Mouse (Mus musculus) MEL (cell line): ENCODE results near the gene Ntf5.

Experiments used
- BHLHE40 ChIP-seq: IDR thresholded peaks from 2 replicates; pipeline ENCODE4 v1.6.1; 2012; ENCODE audit warnings: low read depth, mild to moderate bottlenecking, inconsistent platforms, low read length, improper control_type of control experiment, borderline replicate concordance
- CTCF ChIP-seq, 3 experiments: IDR thresholded peaks in 2 of 3; conservative IDR thresholded peaks in 1 of 3; 2 replicates each; pipeline ENCODE4 v1.5.1; 2011 to 2012; ENCODE audit warnings: low read length in 3 of 3, low read depth in 2 of 3, mild to moderate bottlenecking in 2 of 3, improper control_type of control experiment in 1 of 3, inconsistent platforms in 1 of 3, mixed read lengths in 1 of 3, moderate library complexity in 1 of 3; ENCODE audit not compliant: control insufficient read depth in 1 of 3, insufficient read depth in 1 of 3, poor library complexity in 1 of 3, severe bottlenecking in 1 of 3
- ELF1 ChIP-seq: IDR thresholded peaks from 2 replicates; pipeline ENCODE4 v1.6.1; 2014; ENCODE audit warnings: low read depth, mild to moderate bottlenecking, inconsistent platforms, low read length, improper control_type of control experiment, moderate library complexity
- EP300 ChIP-seq, 2 experiments: IDR thresholded peaks; 2 replicates each; pipeline ENCODE4 v1.6.1; 2011; ENCODE audit warnings: improper control_type of control experiment in 2 of 2, low read length in 2 of 2, low read depth in 1 of 2, mild to moderate bottlenecking in 1 of 2
- GATA1 ChIP-seq: IDR thresholded peaks from 2 replicates; pipeline ENCODE4 v1.6.1; 2011; ENCODE audit warnings: low read depth, low read length, improper control_type of control experiment
- JUND ChIP-seq: IDR thresholded peaks from 2 replicates; pipeline ENCODE4 v1.6.1; 2011; ENCODE audit warnings: low read depth, mild to moderate bottlenecking, improper control_type of control experiment, low read length
- MAFK ChIP-seq: IDR thresholded peaks from 2 replicates; pipeline ENCODE4 v1.6.1; 2011; ENCODE audit warnings: low read depth, mild to moderate bottlenecking, low read length, improper control_type of control experiment, borderline replicate concordance
- POLR2A ChIP-seq, 2 experiments: IDR thresholded peaks; 2 replicates each; pipeline ENCODE4 v1.6.1; 2011 to 2012; ENCODE audit warnings: low read length in 2 of 2, mild to moderate bottlenecking in 2 of 2, control low read depth in 1 of 2, improper control_type of control experiment in 1 of 2, low read depth in 1 of 2, moderate library complexity in 1 of 2; ENCODE audit not compliant: control insufficient read depth in 1 of 2, insufficient read depth in 1 of 2, poor library complexity in 1 of 2
- SMC3 ChIP-seq: IDR thresholded peaks from 2 replicates; pipeline ENCODE4 v1.6.1; 2011; ENCODE audit warnings: low read depth, low read length, improper control_type of control experiment
- TAL1 ChIP-seq: IDR thresholded peaks from 2 replicates; pipeline ENCODE4 v1.6.1; 2012; ENCODE audit warnings: mild to moderate bottlenecking, inconsistent platforms, low read length, moderate library complexity, mixed read lengths
- TBP ChIP-seq: IDR thresholded peaks from 2 replicates; pipeline ENCODE4 v1.8.0; 2011; ENCODE audit warnings: low read depth, low read length, improper control_type of control experiment
- USF1 ChIP-seq: IDR thresholded peaks from 2 replicates; pipeline ENCODE4 v1.6.1; 2014; ENCODE audit warnings: low read depth, mild to moderate bottlenecking, inconsistent platforms, low read length, improper control_type of control experiment, moderate library complexity
- ZC3H11A ChIP-seq: IDR thresholded peaks from 2 replicates; pipeline ENCODE4 v1.6.1; 2012; ENCODE audit warnings: low read depth, mild to moderate bottlenecking, inconsistent platforms, low read length, improper control_type of control experiment
- ZKSCAN1 ChIP-seq: IDR thresholded peaks from 2 replicates; pipeline ENCODE4 v1.6.1; 2012; ENCODE audit warnings: low read depth, mild to moderate bottlenecking, inconsistent platforms, low read length, improper control_type of control experiment, moderate library complexity

GRCm38 (mm10) chr7:45465549-45465948 is 52.1 kb downstream of the Ntf5 start:
- TF ChIP-seq CTCF (IDR thresholded peaks at IDR 0.05 in 2 of 3, conservative IDR thresholded peaks at IDR 0.05 in 1 of 3; ENCODE audit: control insufficient read depth in 1 of 3, insufficient read depth in 1 of 3, low read depth in 2 of 3, low read length in 3 of 3, poor library complexity in 1 of 3, severe bottlenecking in 1 of 3) (no peak; a peak in 1 of 6 replicates), MAFK (no peak), ELF1 (no peak), GATA1 (no peak), BHLHE40 (no peak), TBP (no peak), POLR2A (IDR thresholded peaks at IDR 0.05; ENCODE audit: control insufficient read depth in 1 of 2, insufficient read depth in 1 of 2, low read depth in 1 of 2, low read length in 2 of 2, poor library complexity in 1 of 2) (no peak), USF1 (no peak), ZKSCAN1 (no peak), EP300 (IDR thresholded peaks at IDR 0.05; ENCODE audit: low read depth in 1 of 2, low read length in 2 of 2) (no peak), SMC3 (no peak), ZC3H11A (no peak), JUND (no peak), TAL1 (no peak)
